Mouse (Mus musculus) intestine, postnatal 0 days (tissue): ENCODE data around the gene Atp5f1. TPM values are rescaled to one million over a fixed set of nuclear protein-coding genes. Genes with fewer than 3 reads are reported as not detected.

Experiments used
- ATAC-seq: fragments of 200-750 bp; cut with Nextera tagmentation; 2 replicates; pipeline ENCODE4 v1.8.0; 2017; ENCODE audit warnings: mild to moderate bottlenecking, moderate TSS enrichment, moderate library complexity
- H3K27ac ChIP-seq: fragments of 300-500 bp; sonication (generic); 2 replicates; pipeline ENCODE4 v1.5.1; 2014; ENCODE audit warnings: mild to moderate bottlenecking, low read depth, low read length, moderate library complexity
- H3K27me3 ChIP-seq: fragments of 300-500 bp; sonication (generic); replicated peaks from 2 replicates; pipeline ENCODE4 v1.6.1; 2014; ENCODE audit warnings: low read length, mixed read lengths; ENCODE audit not compliant: control insufficient read depth, insufficient read depth
- H3K36me3 ChIP-seq: fragments of 300-500 bp; sonication (generic); 2 replicates; pipeline ENCODE4 v1.6.1; 2014; ENCODE audit warnings: mild to moderate bottlenecking, moderate library complexity; ENCODE audit not compliant: control insufficient read depth, insufficient read depth
- H3K4me1 ChIP-seq: fragments of 300-500 bp; sonication (generic); replicated peaks from 2 replicates; pipeline ENCODE4 v1.6.1; 2014; ENCODE audit warnings: antibody characterized with exemption, low read length, mixed read lengths; ENCODE audit not compliant: control insufficient read depth, insufficient read depth
- H3K4me2 ChIP-seq: fragments of 300-500 bp; sonication (generic); replicated peaks from 2 replicates; pipeline ENCODE4 v1.6.1; 2014; ENCODE audit warnings: low read depth, mild to moderate bottlenecking, moderate library complexity
- H3K4me3 ChIP-seq: fragments of 300-500 bp; sonication (generic); 2 replicates; pipeline ENCODE4 v1.5.1; 2014; ENCODE audit warnings: low read depth, low read length
- H3K9ac ChIP-seq: fragments of 300-500 bp; sonication (generic); 2 replicates; pipeline ENCODE4 v1.6.1; 2014; ENCODE audit warnings: mild to moderate bottlenecking, low read depth, low read length
- H3K9me3 ChIP-seq: fragments of 300-500 bp; sonication (generic); 2 replicates; pipeline ENCODE4 v1.6.1; 2016; ENCODE audit warnings: mixed run types; ENCODE audit not compliant: control insufficient read depth
- CTCF ChIP-seq: sonication (generic); IDR thresholded peaks from 2 replicates; pipeline ENCODE4 v1.5.1; 2016; ENCODE audit warnings: low read depth, mild to moderate bottlenecking, control low read depth, antibody characterized with exemption, moderate library complexity
- WGBS: fragments of 180-500 bp; shearing (Covaris S2); extraction: QIAGEN DNeasy Blood & Tissue Kit; methylation state at CpG from one replicate; pipeline ENCODE4 v1.1.7; 2014; 5-methylcytosine and 5-hydroxymethylcytosine counted together
- polyA plus RNA-seq: library from polyadenylated mRNA; unstranded; fragments of >200 nt; fragmentation: Nextera tagmentation; extraction: Ambion mirVana; gene quantifications from 2 replicates; pipeline ENCODE4 v1.2.1, GENCODE M21; 2015

Gene Atp5f1
- polyA plus RNA-seq, 1 experiment from 2014 or later = 605 TPM

DNA sequence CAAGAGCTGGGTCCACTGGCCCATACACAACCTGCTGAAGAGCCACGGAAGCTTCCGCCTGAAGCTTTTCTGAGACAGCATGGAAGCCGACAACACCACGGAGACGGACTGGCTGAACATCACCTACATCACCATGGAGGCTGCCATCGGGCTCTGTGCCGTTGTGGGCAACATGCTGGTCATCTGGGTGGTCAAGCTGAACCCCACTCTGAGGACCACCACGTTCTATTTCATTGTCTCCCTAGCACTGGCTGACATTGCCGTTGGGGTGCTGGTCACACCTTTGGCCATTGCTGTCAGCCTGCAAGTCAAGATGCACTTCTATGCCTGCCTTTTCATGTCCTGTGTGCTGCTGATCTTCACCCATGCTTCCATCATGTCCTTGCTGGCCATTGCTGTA, 55.2 kb downstream of the Atp5f1 start:
- TF ChIP-seq CTCF = no peak
- H3K27me3 ChIP-seq = no peaks in the 10 kb centered on the region
- no peaks in the 10 kb centered on the region for H3K9me3 ChIP-seq
- H3K27ac ChIP-seq = no peak overlapping the region
- no peaks in the 10 kb centered on the region for H3K36me3 ChIP-seq
- WGBS = 89% methylated on average over 9 of the region's 9 CpGs
- no peak for ATAC-seq
- H3K4me2 ChIP-seq = no peak overlapping the region
- no peak overlapping the region for H3K9ac ChIP-seq
- H3K4me1 ChIP-seq = no peaks in the 10 kb centered on the region
- H3K4me3 ChIP-seq = no peak overlapping the region

DNA sequence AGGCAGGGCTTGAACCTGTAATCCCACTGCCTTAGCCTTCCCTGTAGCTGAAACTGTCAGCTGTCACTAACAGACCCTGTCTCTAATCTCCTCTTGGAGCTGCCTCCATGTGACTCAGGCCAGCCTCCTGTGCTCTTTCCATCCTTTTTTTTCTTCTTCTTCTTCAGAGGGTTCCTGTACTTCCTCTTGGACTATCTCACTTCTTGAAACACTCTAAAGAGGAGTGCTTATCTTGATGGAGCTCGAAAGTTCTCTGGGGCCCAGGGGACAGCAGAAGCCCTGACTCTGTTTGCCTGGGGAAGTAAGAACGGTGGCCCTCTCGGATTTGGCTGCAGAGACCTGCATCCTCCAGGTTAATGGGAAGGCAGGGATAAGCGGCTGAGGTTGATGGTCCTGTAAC, 55.7 kb downstream of the Atp5f1 start:
- H3K4me3 ChIP-seq = no peak overlapping the region
- no peak for ATAC-seq

DNA sequence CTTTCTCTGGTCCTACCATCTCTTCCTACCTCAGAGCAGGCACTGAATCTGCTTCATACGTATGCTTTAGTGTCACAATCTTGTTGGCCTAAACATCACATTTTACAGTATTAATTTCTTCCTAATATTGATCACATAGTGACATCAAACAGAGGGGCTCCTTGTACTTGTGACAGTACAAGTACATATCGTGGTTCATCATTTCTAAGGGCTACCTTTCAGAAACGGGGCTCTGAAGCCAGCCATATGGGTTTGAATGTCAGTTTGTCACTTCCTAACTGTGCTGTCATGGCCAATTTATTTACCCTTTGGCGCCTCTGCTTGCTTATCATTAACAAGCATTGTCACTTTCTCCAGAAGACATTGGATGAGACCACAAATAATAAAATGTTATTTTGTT, 58.4 kb downstream of the Atp5f1 start:
- ATAC-seq = no peak
- Histone ChIP-seq H3K4me2 (no peak overlapping the region), H3K4me1 (no peaks in the 10 kb centered on the region), H3K27me3 (no peaks in the 10 kb centered on the region), H3K36me3 (no peaks in the 10 kb centered on the region), H3K27ac (no peak overlapping the region), H3K9ac (no peak overlapping the region), H3K9me3 (no peaks in the 10 kb centered on the region), H3K4me3 (no peak overlapping the region)
- TF ChIP-seq CTCF = no peak
- 66% methylated on average over 4 of the region's 4 CpGs for WGBS

More for the DNA sequence above, 55.7 kb downstream of the Atp5f1 start:
- H3K27ac ChIP-seq = no peak overlapping the region
- H3K4me1 ChIP-seq = no peaks in the 10 kb centered on the region
- H3K27me3 ChIP-seq = no peaks in the 10 kb centered on the region
- no peak overlapping the region for H3K9ac ChIP-seq
- H3K4me2 ChIP-seq = no peak overlapping the region
- H3K36me3 ChIP-seq = no peaks in the 10 kb centered on the region
- no peaks in the 10 kb centered on the region for H3K9me3 ChIP-seq
- 56% methylated on average over 4 of the region's 4 CpGs for WGBS
- no peak for TF ChIP-seq CTCF

DNA sequence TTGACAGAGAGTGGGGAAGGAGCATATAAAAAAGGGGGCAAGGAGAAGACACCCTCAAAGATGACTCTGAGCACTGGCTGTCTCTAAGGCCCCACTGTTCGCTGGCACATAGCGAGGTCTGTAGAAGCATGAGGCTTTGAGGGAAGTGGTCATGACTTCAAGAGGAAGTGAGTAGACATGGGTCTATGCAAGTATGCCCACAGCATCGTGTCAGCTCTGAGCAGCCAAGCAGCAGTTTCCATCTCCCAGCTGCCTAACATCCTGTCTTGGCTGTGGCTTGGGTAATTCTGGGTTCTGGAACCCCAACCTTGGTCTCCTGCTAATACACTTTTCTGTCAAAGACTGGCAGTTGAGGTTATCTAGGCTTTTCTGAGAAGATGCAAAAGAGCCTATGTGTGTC, 59.2 kb downstream of the Atp5f1 start:
- Histone ChIP-seq H3K27me3 (no peaks in the 10 kb centered on the region), H3K27ac (no peak overlapping the region), H3K4me1 (no peaks in the 10 kb centered on the region), H3K4me3 (no peak overlapping the region), H3K9ac (no peak overlapping the region), H3K9me3 (no peaks in the 10 kb centered on the region), H3K4me2 (no peak overlapping the region), H3K36me3 (no peaks in the 10 kb centered on the region)
- TF ChIP-seq CTCF = no peak
- no peak for ATAC-seq
- WGBS = 70% methylated on average over 3 of the region's 3 CpGs

DNA sequence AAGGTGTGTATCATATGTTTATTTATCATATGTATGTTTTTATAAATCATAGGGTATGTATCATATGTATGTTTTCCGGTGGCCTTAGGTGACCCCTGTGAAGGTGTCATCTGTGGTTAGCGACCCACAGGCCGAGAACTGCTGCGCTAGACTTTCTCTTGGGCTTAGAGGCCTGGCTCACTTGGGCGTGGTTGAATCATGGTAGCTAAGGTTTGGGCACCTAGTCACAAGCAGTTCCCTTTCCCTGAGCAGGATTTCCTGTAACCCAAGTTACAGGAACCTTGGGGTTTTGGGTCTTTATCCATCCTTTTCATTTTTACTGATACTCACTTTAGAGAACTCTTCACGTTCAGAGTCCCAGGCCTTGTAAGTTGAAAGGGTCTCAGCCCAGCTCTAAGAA, 59.6 kb downstream of the Atp5f1 start:
- Histone ChIP-seq H3K4me3 (no peak overlapping the region), H3K9me3 (no peaks in the 10 kb centered on the region), H3K27me3 (no peaks in the 10 kb centered on the region), H3K27ac (no peak overlapping the region), H3K4me2 (no peak overlapping the region), H3K4me1 (no peaks in the 10 kb centered on the region), H3K36me3 (no peaks in the 10 kb centered on the region), H3K9ac (no peak overlapping the region)
- no peak for TF ChIP-seq CTCF
- no peak for ATAC-seq
- WGBS = 75% methylated on average over 6 of the region's 6 CpGs

DNA sequence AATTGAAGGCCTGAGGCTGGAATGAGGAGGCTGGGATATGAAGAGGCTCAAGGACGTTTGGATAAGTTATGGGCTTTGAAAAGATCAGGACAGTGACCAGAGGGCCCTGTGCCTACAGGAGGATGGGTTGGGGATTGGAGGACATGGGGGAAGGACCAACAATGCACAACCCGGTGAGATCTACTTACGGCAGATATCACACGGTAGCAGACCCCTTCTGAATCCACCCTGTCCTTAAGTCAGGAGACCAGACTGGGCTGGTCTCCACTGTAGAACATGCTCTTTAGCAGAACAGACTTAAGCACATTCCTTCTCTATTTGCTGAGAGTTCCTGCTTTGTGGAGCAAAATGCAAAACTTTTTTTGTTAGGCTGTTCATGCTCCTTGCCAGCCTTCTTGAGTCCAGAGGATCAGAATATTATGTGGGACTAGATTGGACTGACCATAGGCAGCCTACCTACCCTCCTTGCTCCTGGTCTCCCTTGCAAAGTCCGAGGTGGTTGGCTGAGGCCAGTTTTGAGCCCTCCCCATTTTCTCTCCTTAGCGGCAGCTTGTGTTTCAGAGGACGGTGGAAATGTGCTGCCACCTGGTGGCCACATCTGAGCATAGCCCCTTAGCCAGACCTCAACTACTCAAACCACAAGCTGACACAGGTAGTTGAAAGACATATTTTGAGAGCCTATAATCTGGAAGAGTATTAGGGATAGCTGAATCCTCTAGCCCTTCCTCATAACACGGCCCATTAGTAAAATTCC, 60.3 kb downstream of the Atp5f1 start:
- peak; percentile 95 for TF ChIP-seq CTCF
- no peaks in the 10 kb centered on the region for H3K27me3 ChIP-seq
- H3K36me3 ChIP-seq = no peaks in the 10 kb centered on the region
- H3K4me3 ChIP-seq = no peak overlapping the region
- H3K4me1 ChIP-seq = no peaks in the 10 kb centered on the region
- H3K27ac ChIP-seq = no peak overlapping the region
- no peaks in the 10 kb centered on the region for H3K9me3 ChIP-seq
- H3K4me2 ChIP-seq = 0 out of 2 replicates have a peak overlapping the region, but pooled peaks have one; percentile 13
- ATAC-seq = 0 out of 2 replicates have a peak, but pooled peaks have one; percentile 17
- no peak overlapping the region for H3K9ac ChIP-seq
- WGBS = 40% methylated on average over 8 of the region's 8 CpGs
